Mouse (Mus musculus) erythroblast, embryonic 14.5 days (primary cell): ENCODE data around the gene Ybx2.

Experiments used
- GATA1 ChIP-seq: IDR thresholded peaks from 2 replicates; pipeline ENCODE4 v1.6.1; 2012; ENCODE audit warnings: low read length, inconsistent platforms, mixed read lengths
- TAL1 ChIP-seq: IDR thresholded peaks from 3 replicates; pipeline ENCODE4 v1.6.1; 2012; ENCODE audit warnings: low read length, inconsistent platforms, mixed read lengths

DNA sequence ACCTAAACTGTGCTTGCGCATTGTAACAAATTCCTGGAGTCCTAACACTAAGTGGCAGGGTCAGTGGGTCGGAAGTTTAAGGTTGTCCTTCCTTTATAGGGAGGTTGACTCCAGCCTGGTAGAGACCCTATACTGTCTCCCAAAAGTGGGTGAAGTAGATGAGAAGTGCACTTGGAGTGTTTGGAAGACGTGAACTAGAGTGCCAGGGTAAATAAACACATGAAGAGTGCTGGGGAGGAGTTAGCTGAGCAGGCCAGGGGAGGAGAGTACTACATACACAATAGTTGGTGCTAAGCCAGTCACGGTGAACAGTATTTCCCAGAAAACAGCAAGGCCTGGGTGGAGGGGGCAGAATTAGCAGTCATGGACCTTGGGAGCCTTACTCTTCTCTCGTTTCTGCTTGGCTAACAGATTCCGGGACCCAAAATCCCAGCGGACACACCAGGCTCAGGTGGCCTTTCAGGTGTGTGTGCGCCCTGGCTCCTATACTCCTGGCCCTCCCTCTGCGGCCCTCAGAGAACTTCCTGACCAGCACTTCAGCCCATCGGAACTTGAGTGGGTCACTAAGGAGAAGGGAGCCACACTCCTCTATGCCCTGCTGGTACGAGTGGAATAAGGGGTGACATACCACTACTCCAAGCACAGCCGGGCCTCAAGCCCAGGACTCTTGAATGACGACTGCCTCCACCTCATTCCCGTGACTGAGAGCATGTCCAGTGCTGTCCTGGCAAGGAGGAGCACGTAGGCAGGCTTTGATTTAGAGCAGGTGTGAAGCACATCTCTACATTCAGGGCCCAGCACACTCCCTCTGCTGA, 22.7 kb upstream of the Ybx2 start:
- TF ChIP-seq TAL1 (no peak), GATA1 (no peak)
